Mouse (Mus musculus): Measurements from ENCODE around the gene Zfp664. TPM values are rescaled to one million over a fixed set of nuclear protein-coding genes. Genes with fewer than 3 reads are reported as not detected.
A peak's percentile ranks its signal among the peaks of the same experiment; 100 is the strongest.

The Zfp664 gene
- polyA plus RNA-seq, 1 experiment from 2014 or later, result 69.6 TPM

GRCm38 (mm10) chr5:124854202-124854601 lies 8.3 kb upstream of the Zfp664 start:
- Histone ChIP-seq H3K9ac (ENCODE audit: low read length) (no peak overlapping the region), H3K4me3 (ENCODE audit: low read depth, low read length) (no peak overlapping the region), H3K36me3 (ENCODE audit: control insufficient read depth, insufficient read depth, low read length) (no peaks in the 10 kb centered on the region), H3K4me1 (replicated peaks; ENCODE audit: control insufficient read depth, insufficient read depth, low read length) (no peaks in the 10 kb centered on the region), H3K27ac (ENCODE audit: low read depth) (no peak overlapping the region), H3K9me3 (ENCODE audit: control insufficient read depth, low read length) (no peaks in the 10 kb centered on the region), H3K27me3 (replicated peaks; ENCODE audit: control insufficient read depth, insufficient read depth, low read length) (no peaks in the 10 kb centered on the region), H3K4me2 (ENCODE audit: low read length) (no peak overlapping the region)
- 94% methylated on average over 4 of the region's 4 CpGs for WGBS
- DNase-seq (ENCODE audit: low spot score) (no peak), ATAC-seq (replicated peaks; ENCODE audit: low FRiP score, low TSS enrichment, low read depth) (no peak)

GRCm38 (mm10) chr5:124860013-124860412 lies 2.5 kb upstream of the Zfp664 start:
- Histone ChIP-seq H3K9me3 (ENCODE audit: control insufficient read depth, low read length) (no peaks in the 10 kb centered on the region), H3K4me1 (replicated peaks; ENCODE audit: control insufficient read depth, insufficient read depth, low read length) (peaks cover 12% of the 10 kb centered on the region), H3K27ac (ENCODE audit: low read depth) (no peak overlapping the region), H3K27me3 (replicated peaks; ENCODE audit: control insufficient read depth, insufficient read depth, low read length) (peaks cover 24% of the 10 kb centered on the region), H3K9ac (ENCODE audit: low read length) (no peak overlapping the region), H3K4me2 (ENCODE audit: low read length) (no peak overlapping the region), H3K4me3 (ENCODE audit: low read depth, low read length) (no peak overlapping the region), H3K36me3 (ENCODE audit: control insufficient read depth, insufficient read depth, low read length) (peaks cover 5% of the 10 kb centered on the region)
- ATAC-seq (replicated peaks; ENCODE audit: low FRiP score, low TSS enrichment, low read depth), result no peak
- WGBS, result 5% methylated on average over 5 of the region's 5 CpGs
- peak; percentile 59 for DNase-seq (ENCODE audit: low spot score)

GRCm38 (mm10) chr5:124861463-124861862 lies 1.0 kb upstream of the Zfp664 start:
- Histone ChIP-seq H3K27ac (ENCODE audit: low read depth) (peak overlapping the region; percentile 29; the same call in 1 of the 2 replicates), H3K4me2 (ENCODE audit: low read length) (peak overlapping the region; percentile 68), H3K4me1 (replicated peaks; ENCODE audit: control insufficient read depth, insufficient read depth, low read length) (peaks cover 12% of the 10 kb centered on the region), H3K9me3 (ENCODE audit: control insufficient read depth, low read length) (no peaks in the 10 kb centered on the region), H3K27me3 (replicated peaks; ENCODE audit: control insufficient read depth, insufficient read depth, low read length) (peaks cover 24% of the 10 kb centered on the region), H3K4me3 (ENCODE audit: low read depth, low read length) (peak overlapping the region; percentile 57), H3K9ac (ENCODE audit: low read length) (peak overlapping the region; percentile 29), H3K36me3 (ENCODE audit: control insufficient read depth, insufficient read depth, low read length) (peaks cover 11% of the 10 kb centered on the region)
- peak; percentile 67 for DNase-seq (ENCODE audit: low spot score)
- 1% methylated on average over 33 of the region's 33 CpGs for WGBS
- ATAC-seq (replicated peaks; ENCODE audit: low FRiP score, low TSS enrichment, low read depth), result 0 out of 2 replicates have a peak, but pooled peaks have one; percentile 0

- no peaks in the 10 kb centered on the region for H3K9me3 ChIP-seq (ENCODE audit: control insufficient read depth, low read length)
- peak overlapping the region; percentile 57 for H3K4me3 ChIP-seq (ENCODE audit: low read depth, low read length)
- H3K27me3 ChIP-seq (replicated peaks; ENCODE audit: control insufficient read depth, insufficient read depth, low read length), result peaks cover 24% of the 10 kb centered on the region
- H3K36me3 ChIP-seq (ENCODE audit: control insufficient read depth, insufficient read depth, low read length), result peaks cover 19% of the 10 kb centered on the region
- ATAC-seq (replicated peaks; ENCODE audit: low FRiP score, low TSS enrichment, low read depth), result peak; percentile 60
- 2% methylated on average over 58 of the region's 88 CpGs for WGBS
- peaks cover 12% of the 10 kb centered on the region for H3K4me1 ChIP-seq (replicated peaks; ENCODE audit: control insufficient read depth, insufficient read depth, low read length)
- peak overlapping the region; percentile 62 for H3K4me2 ChIP-seq (ENCODE audit: low read length)
- H3K9ac ChIP-seq (ENCODE audit: low read length), result peak overlapping the region; percentile 61
- peak; percentile 82 for DNase-seq (ENCODE audit: low spot score)
- peak overlapping the region; percentile 69 for H3K27ac ChIP-seq (ENCODE audit: low read depth)
These were observed 615 bp downstream of the Zfp664 start for GRCm38 (mm10) chr5:124862871-124863741.

- no peak overlapping the region for H3K4me2 ChIP-seq (ENCODE audit: low read length)
- H3K27ac ChIP-seq (ENCODE audit: low read depth), result no peak overlapping the region
- H3K9ac ChIP-seq (ENCODE audit: low read length), result no peak overlapping the region
- H3K27me3 ChIP-seq (replicated peaks; ENCODE audit: control insufficient read depth, insufficient read depth, low read length), result no peaks in the 10 kb centered on the region
- peaks cover 40% of the 10 kb centered on the region for H3K4me1 ChIP-seq (replicated peaks; ENCODE audit: control insufficient read depth, insufficient read depth, low read length)
- 38% methylated on average over 4 of the region's 4 CpGs for WGBS
- H3K9me3 ChIP-seq (ENCODE audit: control insufficient read depth, low read length), result no peaks in the 10 kb centered on the region
- H3K36me3 ChIP-seq (ENCODE audit: control insufficient read depth, insufficient read depth, low read length), result peaks cover 22% of the 10 kb centered on the region
- no peak for ATAC-seq (replicated peaks; ENCODE audit: low FRiP score, low TSS enrichment, low read depth)
- DNase-seq (ENCODE audit: low spot score), result peak; percentile 71
- no peak overlapping the region for H3K4me3 ChIP-seq (ENCODE audit: low read depth, low read length)
These were observed 6.5 kb downstream of the Zfp664 start for GRCm38 (mm10) chr5:124868981-124869380.

GRCm38 (mm10) chr5:124872033-124872432 lies 9.5 kb downstream of the Zfp664 start:
- Histone ChIP-seq H3K36me3 (ENCODE audit: control insufficient read depth, insufficient read depth, low read length) (peaks cover 35% of the 10 kb centered on the region; the same call in 1 of the 2 replicates), H3K27ac (ENCODE audit: low read depth) (peak overlapping the region; percentile 54; the same call in 1 of the 2 replicates), H3K27me3 (replicated peaks; ENCODE audit: control insufficient read depth, insufficient read depth, low read length) (no peaks in the 10 kb centered on the region), H3K4me2 (ENCODE audit: low read length) (peak overlapping the region; percentile 20; the same call in 1 of the 2 replicates), H3K9ac (ENCODE audit: low read length) (0 out of 2 replicates have a peak overlapping the region, but pooled peaks have one; percentile 7), H3K4me1 (replicated peaks; ENCODE audit: control insufficient read depth, insufficient read depth, low read length) (peaks cover 31% of the 10 kb centered on the region), H3K4me3 (ENCODE audit: low read depth, low read length) (no peak overlapping the region), H3K9me3 (ENCODE audit: control insufficient read depth, low read length) (no peaks in the 10 kb centered on the region)
- ATAC-seq (replicated peaks; ENCODE audit: low FRiP score, low TSS enrichment, low read depth) (no peak), DNase-seq (ENCODE audit: low spot score) (no peak)
- WGBS, result 35% methylated on average over 2 of the region's 2 CpGs

GRCm38 (mm10) chr5:124873096-124873495 lies 10.6 kb downstream of the Zfp664 start:
- H3K9ac ChIP-seq (ENCODE audit: low read length), result no peak overlapping the region
- 0 out of 2 replicates have a peak overlapping the region, but pooled peaks have one; percentile 11 for H3K27ac ChIP-seq (ENCODE audit: low read depth)
- no peak for DNase-seq (ENCODE audit: low spot score)
- peaks cover 31% of the 10 kb centered on the region for H3K4me1 ChIP-seq (replicated peaks; ENCODE audit: control insufficient read depth, insufficient read depth, low read length)
- no peaks in the 10 kb centered on the region for H3K9me3 ChIP-seq (ENCODE audit: control insufficient read depth, low read length)
- H3K36me3 ChIP-seq (ENCODE audit: control insufficient read depth, insufficient read depth, low read length), result peaks cover 27% of the 10 kb centered on the region; the same call in 1 of the 2 replicates
- H3K27me3 ChIP-seq (replicated peaks; ENCODE audit: control insufficient read depth, insufficient read depth, low read length), result no peaks in the 10 kb centered on the region
- H3K4me3 ChIP-seq (ENCODE audit: low read depth, low read length), result no peak overlapping the region
- no peak for ATAC-seq (replicated peaks; ENCODE audit: low FRiP score, low TSS enrichment, low read depth)
- no peak overlapping the region for H3K4me2 ChIP-seq (ENCODE audit: low read length)
- 87% methylated on average over 3 of the region's 3 CpGs for WGBS

- Histone ChIP-seq H3K27ac (ENCODE audit: low read depth) (no peak overlapping the region), H3K9ac (ENCODE audit: low read length) (no peak overlapping the region), H3K4me1 (replicated peaks; ENCODE audit: control insufficient read depth, insufficient read depth, low read length) (peaks cover 31% of the 10 kb centered on the region), H3K4me3 (ENCODE audit: low read depth, low read length) (no peak overlapping the region), H3K4me2 (ENCODE audit: low read length) (no peak overlapping the region), H3K9me3 (ENCODE audit: control insufficient read depth, low read length) (no peaks in the 10 kb centered on the region), H3K27me3 (replicated peaks; ENCODE audit: control insufficient read depth, insufficient read depth, low read length) (no peaks in the 10 kb centered on the region), H3K36me3 (ENCODE audit: control insufficient read depth, insufficient read depth, low read length) (peaks cover 31% of the 10 kb centered on the region; the same call in 1 of the 2 replicates)
- no peak for DNase-seq (ENCODE audit: low spot score)
- ATAC-seq (replicated peaks; ENCODE audit: low FRiP score, low TSS enrichment, low read depth), result no peak
- WGBS, result 85% methylated on average over 6 of the region's 6 CpGs
These were observed 11.6 kb downstream of the Zfp664 start for GRCm38 (mm10) chr5:124873890-124874601.

Data from intestine, embryonic 14.5 days (tissue).